Mouse (Mus musculus): Measurements from ENCODE around the gene Eno4. TPM values are rescaled to one million over a fixed set of nuclear protein-coding genes. Genes with fewer than 3 reads are reported as not detected.

Gene Eno4
- polyA plus RNA-seq, 1 experiment = not detected

- Histone ChIP-seq H3K27me3 (ENCODE audit: control insufficient read depth, insufficient read depth, low read length) (no peaks in the 10 kb centered on the region), H3K4me1 (ENCODE audit: control insufficient read depth, insufficient read depth, insufficient read length) (no peaks in the 10 kb centered on the region), H3K36me3 (ENCODE audit: control insufficient read depth, insufficient read depth, low read length) (no peaks in the 10 kb centered on the region), H3K27ac (ENCODE audit: insufficient read depth, low read length) (no peak overlapping the region), H3K4me3 (ENCODE audit: extremely low read depth, insufficient read depth, insufficient read length) (no peak overlapping the region)
- no peak for TF ChIP-seq POLR2A (IDR thresholded peaks at IDR 0.05; ENCODE audit: low read depth, low read length)
- no peak for TF ChIP-seq CTCF (IDR thresholded peaks at IDR 0.05; ENCODE audit: extremely low read depth, insufficient read depth, insufficient read length, insufficient replicate concordance)
- WGBS = 82% methylated on average over 9 of the region's 9 CpGs
- no peak for DNase-seq (ENCODE audit: low read depth in 1 of 2, low spot score in 2 of 2)
These were observed 38.3 kb downstream of the Eno4 start for GRCm38 (mm10) chr19:58981571-58981970.

DNA sequence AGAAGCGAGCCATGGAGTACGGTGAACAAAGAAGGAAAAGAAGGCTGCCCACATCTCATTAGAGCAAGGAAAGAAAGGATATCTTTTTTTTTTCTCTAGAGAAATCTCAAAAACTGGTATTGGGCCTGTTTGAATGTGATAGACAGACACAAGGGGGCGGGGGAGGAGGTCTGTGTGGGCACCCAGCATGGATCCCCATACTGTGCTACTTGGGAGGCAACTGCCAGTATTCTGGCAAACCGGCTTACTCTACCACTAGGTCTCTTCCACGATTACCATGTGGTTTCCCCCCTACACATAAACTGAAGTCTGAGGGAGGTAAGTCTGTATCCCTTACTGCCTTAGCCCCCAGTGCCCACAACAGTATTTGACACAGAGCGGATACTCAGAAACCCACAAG lies 59.6 kb downstream of the Eno4 start:
- no peaks in the 10 kb centered on the region for H3K27me3 ChIP-seq (ENCODE audit: control insufficient read depth, insufficient read depth, low read length)
- H3K4me1 ChIP-seq (ENCODE audit: control insufficient read depth, insufficient read depth, insufficient read length) = no peaks in the 10 kb centered on the region
- no peaks in the 10 kb centered on the region for H3K36me3 ChIP-seq (ENCODE audit: control insufficient read depth, insufficient read depth, low read length)
- DNase-seq (ENCODE audit: low read depth in 1 of 2, low spot score in 2 of 2) = no peak
- H3K4me3 ChIP-seq (ENCODE audit: extremely low read depth, insufficient read depth, insufficient read length) = no peak overlapping the region
- H3K27ac ChIP-seq (ENCODE audit: insufficient read depth, low read length) = no peak overlapping the region
- WGBS = 87% methylated on average over 6 of the region's 6 CpGs
- TF ChIP-seq POLR2A (IDR thresholded peaks at IDR 0.05; ENCODE audit: low read depth, low read length) = no peak
- TF ChIP-seq CTCF (IDR thresholded peaks at IDR 0.05; ENCODE audit: extremely low read depth, insufficient read depth, insufficient read length, insufficient replicate concordance) = no peak

- Histone ChIP-seq H3K27me3 (ENCODE audit: control insufficient read depth, insufficient read depth, low read length) (no peaks in the 10 kb centered on the region), H3K4me3 (ENCODE audit: extremely low read depth, insufficient read depth, insufficient read length) (no peak overlapping the region), H3K27ac (ENCODE audit: insufficient read depth, low read length) (no peak overlapping the region), H3K4me1 (ENCODE audit: control insufficient read depth, insufficient read depth, insufficient read length) (no peaks in the 10 kb centered on the region), H3K36me3 (ENCODE audit: control insufficient read depth, insufficient read depth, low read length) (no peaks in the 10 kb centered on the region)
- WGBS = 91% methylated on average over 15 of the region's 15 CpGs
- no peak for DNase-seq (ENCODE audit: low read depth in 1 of 2, low spot score in 2 of 2)
- TF ChIP-seq CTCF (IDR thresholded peaks at IDR 0.05; ENCODE audit: extremely low read depth, insufficient read depth, insufficient read length, insufficient replicate concordance) = no peak
- TF ChIP-seq POLR2A (IDR thresholded peaks at IDR 0.05; ENCODE audit: low read depth, low read length) = no peak
These were observed 63.5 kb downstream of the Eno4 start for GRCm38 (mm10) chr19:59006577-59007340.

GRCm38 (mm10) chr19:59010802-59011201 lies 67.6 kb downstream of the Eno4 start:
- WGBS = 87% methylated on average over 5 of the region's 5 CpGs
- Histone ChIP-seq H3K36me3 (ENCODE audit: control insufficient read depth, insufficient read depth, low read length) (no peaks in the 10 kb centered on the region), H3K4me1 (ENCODE audit: control insufficient read depth, insufficient read depth, insufficient read length) (no peaks in the 10 kb centered on the region), H3K27me3 (ENCODE audit: control insufficient read depth, insufficient read depth, low read length) (no peaks in the 10 kb centered on the region), H3K4me3 (ENCODE audit: extremely low read depth, insufficient read depth, insufficient read length) (no peak overlapping the region), H3K27ac (ENCODE audit: insufficient read depth, low read length) (no peak overlapping the region)
- no peak for DNase-seq (ENCODE audit: low read depth in 1 of 2, low spot score in 2 of 2)
- TF ChIP-seq POLR2A (IDR thresholded peaks at IDR 0.05; ENCODE audit: low read depth, low read length) = no peak
- no peak for TF ChIP-seq CTCF (IDR thresholded peaks at IDR 0.05; ENCODE audit: extremely low read depth, insufficient read depth, insufficient read length, insufficient replicate concordance)

Other genes starting within 250 kb of the Eno4 start
- gene Pnliprp1, start 214.5 kb upstream of the Eno4 start, polyA plus RNA-seq (2012; rRNA removed) = 311 and 493 TPM in 2 replicates
- gene Pnliprp2, start 183.7 kb upstream of the Eno4 start, polyA plus RNA-seq (2012; rRNA removed) = 57.0 and 62.1 TPM in 2 replicates
- gene 1700019N19Rik, start 149.0 kb upstream of the Eno4 start, polyA plus RNA-seq (2012; rRNA removed) = 0.09 TPM in 1 of 2 replicates, not detected in the other
- gene Hspa12a, start 229 bp downstream of the Eno4 start, polyA plus RNA-seq (2012; rRNA removed) = 3.7 TPM in 2 replicates
- gene Shtn1, start 132.7 kb downstream of the Eno4 start, polyA plus RNA-seq (2012; rRNA removed) = 1.2 and 1.7 TPM in 2 replicates
- not detected in 2 replicates for gene Vax1, start 226.6 kb downstream of the Eno4 start, polyA plus RNA-seq (2012; rRNA removed)